Mouse (Mus musculus): ENCODE measurements at regions not wholly inside any gene's neighbourhood (a gene's known extent, or its start where the extent isn't known, plus 50 kb on each side); places are given as distances from the start of the nearest gene placed in this dataset.

GRCm38 (mm10) chr6:143491380-143491779 lies 324.4 kb downstream of the Etnk1 start:
- TF ChIP-seq CTCF (IDR thresholded peaks at IDR 0.05; ENCODE audit: borderline replicate concordance, extremely low read depth, insufficient read depth, insufficient read length) (no peak), POLR2A (IDR thresholded peaks at IDR 0.05; ENCODE audit: borderline replicate concordance, extremely low read depth, insufficient read depth, insufficient read length, poor library complexity, severe bottlenecking) (no peak)

Measured in brain, embryonic 14.5 days (tissue).